ENCODE assay signal across 8 mouse cellular contexts in genomic region chr17:32117287-32117871, GRCm38 (mm10). TPM values are rescaled to one million over a fixed set of nuclear protein-coding genes. Genes with fewer than 3 reads are reported as not detected.
A peak's percentile ranks its signal among the peaks of the same experiment; 100 is the strongest.
DNase-seq lines count a peak whose midpoint lies in the region; ATAC-seq lines count a peak whose summit lies in the region.

No protein-coding gene starts in this region.

- peaks cover 6% of the 10 kb centered on the region for H3K36me3 ChIP-seq in kidney, embryonic 16.5 days (ENCODE audit: insufficient read depth, low read length)
- peaks cover 4% of the 10 kb centered on the region; the same call in 1 of the 2 replicates for H3K36me3 ChIP-seq in embryonic facial prominence, embryonic 11.5 days (replicated peaks; ENCODE audit: control insufficient read depth, insufficient read depth, low read depth, low read length)
- H3K36me3 ChIP-seq in liver, embryonic 16.5 days (ENCODE audit: control insufficient read depth, insufficient read depth) = no peaks in the 10 kb centered on the region

- peaks cover 37% of the 10 kb centered on the region for H3K4me1 ChIP-seq in kidney, embryonic 16.5 days (ENCODE audit: insufficient read depth, low read length)
- no peaks in the 10 kb centered on the region; the same call in 1 of the 2 replicates for H3K4me1 ChIP-seq in embryonic facial prominence, embryonic 11.5 days (ENCODE audit: control insufficient read depth, insufficient read depth, low read length)
- H3K4me1 ChIP-seq in liver, embryonic 16.5 days (ENCODE audit: control insufficient read depth, low read depth, low read length) = peaks cover 71% of the 10 kb centered on the region

- no peaks in the 10 kb centered on the region for H3K9me3 ChIP-seq in kidney, embryonic 16.5 days (ENCODE audit: low read length)
- H3K9me3 ChIP-seq in embryonic facial prominence, embryonic 11.5 days (replicated peaks; ENCODE audit: control insufficient read depth, low read length) = no peaks in the 10 kb centered on the region
- no peaks in the 10 kb centered on the region for H3K9me3 ChIP-seq in liver, embryonic 16.5 days (replicated peaks; ENCODE audit: control insufficient read depth, low read length)

- ATAC-seq in kidney, embryonic 16.5 days (ENCODE audit: low FRiP score, low TSS enrichment) = no peak; the same call in none of the 2 replicates
- ATAC-seq in embryonic facial prominence, embryonic 11.5 days (replicated peaks; ENCODE audit: insufficient number of reproducible peaks, low FRiP score, low TSS enrichment, low read depth) = peak; percentile 12; the same call in 1 of the 2 replicates
- no peak for ATAC-seq in liver, embryonic 16.5 days (ENCODE audit: low read depth)

- no peak overlapping the region for H3K4me2 ChIP-seq in kidney, embryonic 16.5 days (replicated peaks; ENCODE audit: low read depth, low read length)
- H3K4me2 ChIP-seq in embryonic facial prominence, embryonic 11.5 days (ENCODE audit: low read depth, low read length) = no peak overlapping the region
- peak overlapping the region; percentile 47 for H3K4me2 ChIP-seq in liver, embryonic 16.5 days (ENCODE audit: low read depth, low read length)

- peak; percentile 70 for DNase-seq in kidney, adult 11 months
- no peak for DNase-seq in embryonic facial prominence, embryonic 11.5 days (ENCODE audit: low spot score)
- peak; percentile 56 for DNase-seq in heart, postnatal 4 days
- no peak for DNase-seq in right cerebral cortex, postnatal 25 days
- no peak for DNase-seq in spleen, adult 12 weeks (ENCODE audit: low spot score)
- no peak for DNase-seq in thymus, postnatal 36 days

- 0 out of 2 replicates have a peak, but pooled peaks cover 2% of the 10 kb centered on the region for H3K27me3 ChIP-seq in kidney, embryonic 16.5 days (ENCODE audit: insufficient read depth, low read length)
- H3K27me3 ChIP-seq in embryonic facial prominence, embryonic 11.5 days (ENCODE audit: control insufficient read depth, insufficient read depth, low read length) = peaks cover 8% of the 10 kb centered on the region; the same call in 1 of the 2 replicates
- H3K27me3 ChIP-seq in liver, embryonic 16.5 days (ENCODE audit: control insufficient read depth, insufficient read depth, low read depth, low read length) = no peaks in the 10 kb centered on the region

- no peak overlapping the region for H3K27ac ChIP-seq in kidney, embryonic 16.5 days (ENCODE audit: low read length)
- no peak overlapping the region for H3K27ac ChIP-seq in embryonic facial prominence, embryonic 11.5 days (replicated peaks; ENCODE audit: low read depth, low read length)
- H3K27ac ChIP-seq in liver, embryonic 16.5 days (ENCODE audit: low read length) = peak overlapping the region; percentile 76

- WGBS in kidney, embryonic 16.5 days = 32% methylated on average over 4 of the region's 5 CpGs
- 59% methylated on average over 4 of the region's 5 CpGs for WGBS in embryonic facial prominence, embryonic 11.5 days
- 52% methylated on average over 4 of the region's 5 CpGs for WGBS in liver, embryonic 16.5 days (ENCODE audit: insufficient replicate concordance)

- H3K4me3 ChIP-seq in kidney, embryonic 16.5 days (ENCODE audit: low read length) = no peak overlapping the region
- H3K4me3 ChIP-seq in embryonic facial prominence, embryonic 11.5 days (ENCODE audit: low read depth, low read length) = no peak overlapping the region
- H3K4me3 ChIP-seq in liver, embryonic 16.5 days (ENCODE audit: low read depth, low read length) = no peak overlapping the region

- no peak overlapping the region for H3K9ac ChIP-seq in kidney, embryonic 16.5 days (replicated peaks; ENCODE audit: low read length)
- H3K9ac ChIP-seq in embryonic facial prominence, embryonic 11.5 days (replicated peaks; ENCODE audit: low read length) = no peak overlapping the region
- H3K9ac ChIP-seq in liver, embryonic 16.5 days (ENCODE audit: low read depth, low read length) = peak overlapping the region; percentile 65

RNA-seq across cellular contexts. Expression of gene Notch3, which starts 49.3 kb away (rescaled TPM):
- polyA plus RNA-seq in kidney, embryonic 16.5 days (2015; fragmentation: Nextera tagmentation; extraction: Ambion mirVana) = 13.6 and 15.0 TPM in 2 replicates
- polyA plus RNA-seq in embryonic facial prominence, embryonic 11.5 days (2014; fragmentation: Nextera tagmentation; extraction: Ambion mirVana) = 17.7 and 18.2 TPM in 2 replicates
- 10 to 100 TPM; 51.5 to 52.3 TPM for total RNA-seq in heart, postnatal 4 days (2021)
- 0.42 and 0.73 TPM in 2 replicates for polyA plus RNA-seq in liver, embryonic 16.5 days (2015; fragmentation: Nextera tagmentation; extraction: Ambion mirVana)

Comparison
In these comparisons a context has a peak if more than half of its experiments do, and no peak if none do; other contexts are left out.
1. DNase-seq: peak in kidney, adult 11 months (single experiment) and heart, postnatal 4 days (single experiment); none in embryonic facial prominence, embryonic 11.5 days (single experiment), right cerebral cortex, postnatal 25 days (single experiment), spleen, adult 12 weeks (single experiment) and thymus, postnatal 36 days (0 of 2).